Mouse (Mus musculus): Measurements from ENCODE around the gene Cd22.

DNA sequence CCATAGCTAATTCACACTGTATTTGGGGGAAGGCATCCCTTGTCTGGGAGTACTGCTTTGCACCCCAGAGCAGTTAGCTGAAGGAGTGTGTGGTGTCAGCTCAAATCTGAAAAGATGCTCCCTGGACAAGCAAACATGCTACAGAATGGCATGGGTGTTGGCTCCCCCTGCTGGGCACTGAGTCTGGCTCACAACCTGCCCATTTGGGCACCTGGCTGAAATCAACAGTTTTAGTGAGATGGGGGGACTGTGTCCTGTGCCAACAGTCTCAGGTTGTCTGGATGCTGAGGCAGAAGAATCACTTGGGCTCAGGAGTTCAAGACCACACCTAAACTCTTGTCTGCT is 20.9 kb downstream of the Cd22 start:
- no peak for TF ChIP-seq POLR2AphosphoS2 (IDR thresholded peaks at IDR 0.05; ENCODE audit: low read depth, low read length)
- TF ChIP-seq ETS1 (conservative IDR thresholded peaks at IDR 0.05; ENCODE audit: low read depth, low read length), result no peak

All from CH12.LX (cell line).